Mouse (Mus musculus) forebrain, postnatal 0 days (tissue): Measurements from ENCODE around the gene Mapt. TPM values are rescaled to one million over a fixed set of nuclear protein-coding genes. Genes with fewer than 3 reads are reported as not detected.
"Not testable (repeated sequence)": the region's sequence is repeated elsewhere in the genome, so short reads cannot be mapped to it uniquely, and the experiment has no call there.

Source experiments
- ATAC-seq: fragments of 200-750 bp; cut with Nextera tagmentation; 2 replicates; pipeline ENCODE4 v1.8.0; 2017; ENCODE audit warnings: mild to moderate bottlenecking, moderate library complexity
- DNase-seq: peaks from one replicate; pipeline ENCODE4 v3.0.0-alpha.2; 2015
- H3K27ac ChIP-seq: fragments of 300-500 bp; sonication (generic); 2 replicates; pipeline ENCODE4 v1.5.1; 2014; ENCODE audit warnings: low read depth, mild to moderate bottlenecking, antibody characterized with exemption, low read length, moderate library complexity, mixed read lengths
- H3K27me3 ChIP-seq: fragments of 300-500 bp; sonication (generic); 2 replicates; pipeline ENCODE4 v1.6.1; 2014; ENCODE audit warnings: mild to moderate bottlenecking, low read length, mixed read lengths; ENCODE audit not compliant: insufficient read depth
- H3K36me3 ChIP-seq: fragments of 300-500 bp; sonication (generic); 2 replicates; pipeline ENCODE4 v1.6.1; 2014; ENCODE audit warnings: mild to moderate bottlenecking, moderate library complexity; ENCODE audit not compliant: insufficient read depth
- H3K4me1 ChIP-seq: fragments of 300-500 bp; sonication (generic); 2 replicates; pipeline ENCODE4 v1.6.1; 2014; ENCODE audit warnings: antibody characterized with exemption; ENCODE audit not compliant: insufficient read depth
- H3K4me2 ChIP-seq: fragments of 300-500 bp; sonication (generic); 2 replicates; pipeline ENCODE4 v1.6.1; 2014; ENCODE audit warnings: low read depth, mild to moderate bottlenecking, moderate library complexity
- H3K4me3 ChIP-seq: fragments of 300-500 bp; sonication (generic); 2 replicates; pipeline ENCODE4 v1.5.1; 2014; ENCODE audit warnings: low read depth, low read length, mixed read lengths
- H3K9ac ChIP-seq: fragments of 300-500 bp; sonication (generic); 2 replicates; pipeline ENCODE4 v1.6.1; 2014; ENCODE audit warnings: mild to moderate bottlenecking
- H3K9me3 ChIP-seq: fragments of 300-500 bp; sonication (generic); 2 replicates; pipeline ENCODE4 v1.6.1; 2016; ENCODE audit warnings: low read length
- CTCF ChIP-seq: sonication (generic); IDR thresholded peaks from 2 replicates; pipeline ENCODE4 v1.5.1; 2016; ENCODE audit warnings: antibody characterized with exemption, control low read depth, low read depth
- WGBS: fragments of 180-500 bp; shearing (Covaris S2); extraction: QIAGEN DNeasy Blood & Tissue Kit; methylation state at CpG from one replicate; pipeline ENCODE4 v1.1.7; 2014; 5-methylcytosine and 5-hydroxymethylcytosine counted together
- polyA plus RNA-seq: library from polyadenylated mRNA; unstranded; fragments of >200 nt; fragmentation: Nextera tagmentation; extraction: Ambion mirVana; gene quantifications from 2 replicates; pipeline ENCODE4 v1.2.1, GENCODE M21; 2015
- total RNA-seq: library from RNA; depleted of rRNA; stranded (reverse); fragments of >200 nt; gene quantifications from 2 replicates; pipeline ENCODE4 v1.2.3, GENCODE M21; 2014

The Mapt gene
- total and polyA plus RNA-seq, 2 experiments from 2014 or later: 641 to 1,388 TPM

DNA sequence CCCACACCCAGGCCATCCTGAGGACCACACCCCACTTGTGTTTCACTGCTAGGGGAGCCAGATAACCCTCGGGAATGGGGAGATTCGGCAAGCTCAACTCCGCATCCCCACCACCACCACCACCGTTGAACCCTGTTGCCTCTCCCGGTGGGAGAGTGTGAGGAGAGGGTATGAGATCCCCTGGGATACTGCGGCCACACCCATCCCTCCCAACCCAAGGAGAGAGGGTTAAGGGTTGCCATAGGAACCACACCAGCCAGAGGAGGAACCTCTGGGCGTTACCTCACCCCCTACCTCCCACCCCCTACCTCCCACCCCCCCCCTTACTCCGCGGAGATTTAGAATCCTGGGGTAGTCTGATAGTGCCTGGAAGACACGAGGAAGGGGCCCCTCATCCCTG, 1.9 kb downstream of the Mapt start:
- peak overlapping the region; percentile 97 for H3K27ac ChIP-seq
- no peak for TF ChIP-seq CTCF
- H3K9ac ChIP-seq: peak overlapping the region; percentile 98
- no peaks in the 10 kb centered on the region for H3K27me3 ChIP-seq
- H3K9me3 ChIP-seq: no peaks in the 10 kb centered on the region
- H3K4me1 ChIP-seq: peaks cover 27% of the 10 kb centered on the region
- ATAC-seq (no peak), DNase-seq (no peak)
- 1% methylated on average over 10 of the region's 10 CpGs for WGBS
- no peaks in the 10 kb centered on the region for H3K36me3 ChIP-seq
- H3K4me3 ChIP-seq: peak overlapping the region; percentile 73
- peak overlapping the region; percentile 84 for H3K4me2 ChIP-seq

DNA sequence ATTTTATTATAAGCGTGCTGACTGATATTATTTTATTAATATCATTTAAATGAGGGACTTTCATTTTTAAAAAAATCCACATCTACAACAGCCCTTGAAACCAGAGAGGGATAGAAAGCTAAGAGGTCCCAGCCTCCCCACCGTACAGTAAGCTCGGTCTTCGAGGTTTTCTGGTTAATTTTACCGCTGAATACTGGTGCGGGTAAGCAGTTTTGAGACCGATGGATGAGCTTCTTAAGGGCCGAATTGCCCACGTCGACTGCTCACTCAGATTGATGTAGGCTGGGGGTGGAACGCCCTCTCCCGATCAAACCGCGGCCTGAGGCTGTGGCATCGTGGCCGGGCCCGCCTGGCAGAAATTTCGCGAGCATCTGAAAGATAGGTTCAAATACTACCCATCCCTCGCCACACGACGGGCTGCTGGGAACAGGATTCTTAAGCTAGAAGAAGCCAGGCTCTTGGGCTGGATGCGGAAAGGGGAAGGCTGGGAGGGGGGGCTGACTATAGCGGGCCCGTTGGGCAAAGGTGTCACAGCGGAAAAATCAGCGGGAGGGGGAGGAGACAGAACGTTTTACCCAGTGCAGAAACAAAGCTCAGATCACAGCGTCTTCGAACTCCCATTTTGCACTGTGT, 2.5 kb downstream of the Mapt start:
- Histone ChIP-seq H3K27ac (peak overlapping the region; percentile 97), H3K9ac (peak overlapping the region; percentile 98), H3K4me2 (peak overlapping the region; percentile 84), H3K36me3 (no peaks in the 10 kb centered on the region), H3K4me1 (peaks cover 27% of the 10 kb centered on the region), H3K27me3 (no peaks in the 10 kb centered on the region), H3K9me3 (no peaks in the 10 kb centered on the region), H3K4me3 (peak overlapping the region; percentile 73)
- ATAC-seq (no peak), DNase-seq (peak; percentile 47)
- no peak for TF ChIP-seq CTCF
- WGBS: 3% methylated on average over 30 of the region's 30 CpGs

DNA sequence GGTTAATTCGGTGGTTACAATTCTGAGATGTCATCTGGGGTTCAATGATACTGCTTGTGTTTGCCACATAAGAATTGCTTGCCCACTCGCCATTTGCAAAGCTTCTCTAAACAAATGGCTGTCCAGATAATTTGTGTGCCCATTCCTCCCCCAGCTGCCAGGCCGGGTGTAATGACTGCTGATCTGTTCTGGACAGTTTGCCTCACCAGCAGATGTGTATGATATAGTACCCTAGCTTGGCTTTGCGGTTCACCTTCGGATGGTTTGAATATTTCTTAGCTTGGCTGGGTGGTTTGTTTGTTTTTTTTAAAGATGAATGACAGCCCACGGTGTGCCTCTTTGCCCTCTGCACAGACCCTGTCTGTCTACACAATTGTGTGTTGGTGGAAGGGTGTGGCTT, 3.5 kb downstream of the Mapt start:
- Histone ChIP-seq H3K9ac (peak overlapping the region; percentile 98), H3K27ac (no peak overlapping the region), H3K4me1 (peaks cover 27% of the 10 kb centered on the region), H3K9me3 (no peaks in the 10 kb centered on the region), H3K4me3 (peak overlapping the region; percentile 73), H3K27me3 (no peaks in the 10 kb centered on the region), H3K36me3 (no peaks in the 10 kb centered on the region), H3K4me2 (peak overlapping the region; percentile 84)
- no peak for TF ChIP-seq CTCF
- 34% methylated on average over 6 of the region's 6 CpGs for WGBS
- DNase-seq: no peak
- ATAC-seq: no peak

DNA sequence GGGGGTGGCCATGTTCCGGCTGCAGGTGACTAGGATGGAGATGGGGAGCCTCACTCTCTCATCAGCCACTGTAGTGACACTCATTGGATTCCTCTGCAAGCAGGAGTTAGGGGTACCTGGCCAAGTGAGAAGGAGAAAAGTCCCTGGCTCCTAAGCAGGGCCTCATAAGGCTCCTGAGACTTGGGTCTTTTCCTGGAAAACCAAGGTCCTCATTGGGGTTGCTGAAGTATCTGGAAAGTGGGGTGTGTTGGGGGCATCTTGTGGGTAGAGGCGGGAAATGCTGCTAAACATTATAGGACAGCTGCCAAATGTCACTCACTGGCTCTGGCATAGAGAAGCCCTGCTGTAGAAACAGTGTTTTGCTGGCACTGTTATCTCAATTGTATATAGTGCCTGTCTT, 4.7 kb downstream of the Mapt start:
- no peak for ATAC-seq
- H3K4me2 ChIP-seq: peak overlapping the region; percentile 84
- WGBS: 57% methylated on average over 2 of the region's 2 CpGs
- peak overlapping the region; percentile 73 for H3K4me3 ChIP-seq
- H3K36me3 ChIP-seq: no peaks in the 10 kb centered on the region
- no peak overlapping the region; the same call in 1 of the 2 replicates for H3K9ac ChIP-seq
- H3K27me3 ChIP-seq: no peaks in the 10 kb centered on the region
- no peak for TF ChIP-seq CTCF
- no peak overlapping the region for H3K27ac ChIP-seq
- no peak for DNase-seq
- H3K4me1 ChIP-seq: peaks cover 27% of the 10 kb centered on the region
- no peaks in the 10 kb centered on the region for H3K9me3 ChIP-seq

DNA sequence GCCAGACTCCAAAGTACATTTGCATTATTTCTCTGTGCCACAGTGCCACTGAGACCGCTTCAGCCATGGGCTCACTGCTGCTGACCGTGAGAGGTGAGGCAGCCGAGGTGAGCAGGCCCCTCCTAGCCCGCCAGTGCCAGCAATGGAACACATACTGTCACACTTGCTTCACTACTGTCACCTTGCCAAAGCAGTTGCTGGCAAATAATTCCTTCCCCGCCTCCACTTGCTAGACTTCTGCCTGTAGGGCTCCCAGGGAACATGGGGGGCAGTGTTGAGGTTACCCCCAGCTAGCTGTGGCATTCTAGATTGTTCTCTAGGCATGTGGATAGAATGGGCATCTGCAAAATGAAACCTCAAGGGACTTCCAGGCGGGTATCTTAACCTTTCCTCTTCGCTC, 6.0 kb downstream of the Mapt start:
- H3K27me3 ChIP-seq: no peaks in the 10 kb centered on the region
- DNase-seq (peak; percentile 60), ATAC-seq (peak; percentile 10; the same call in 1 of the 2 replicates)
- peak overlapping the region; percentile 84 for H3K4me2 ChIP-seq
- TF ChIP-seq CTCF: peak; percentile 48
- peaks cover 27% of the 10 kb centered on the region for H3K4me1 ChIP-seq
- H3K9me3 ChIP-seq: no peaks in the 10 kb centered on the region
- no peaks in the 10 kb centered on the region for H3K36me3 ChIP-seq
- no peak overlapping the region for H3K27ac ChIP-seq
- no peak overlapping the region for H3K4me3 ChIP-seq
- WGBS: 33% methylated on average over 7 of the region's 7 CpGs
- H3K9ac ChIP-seq: no peak overlapping the region

DNA sequence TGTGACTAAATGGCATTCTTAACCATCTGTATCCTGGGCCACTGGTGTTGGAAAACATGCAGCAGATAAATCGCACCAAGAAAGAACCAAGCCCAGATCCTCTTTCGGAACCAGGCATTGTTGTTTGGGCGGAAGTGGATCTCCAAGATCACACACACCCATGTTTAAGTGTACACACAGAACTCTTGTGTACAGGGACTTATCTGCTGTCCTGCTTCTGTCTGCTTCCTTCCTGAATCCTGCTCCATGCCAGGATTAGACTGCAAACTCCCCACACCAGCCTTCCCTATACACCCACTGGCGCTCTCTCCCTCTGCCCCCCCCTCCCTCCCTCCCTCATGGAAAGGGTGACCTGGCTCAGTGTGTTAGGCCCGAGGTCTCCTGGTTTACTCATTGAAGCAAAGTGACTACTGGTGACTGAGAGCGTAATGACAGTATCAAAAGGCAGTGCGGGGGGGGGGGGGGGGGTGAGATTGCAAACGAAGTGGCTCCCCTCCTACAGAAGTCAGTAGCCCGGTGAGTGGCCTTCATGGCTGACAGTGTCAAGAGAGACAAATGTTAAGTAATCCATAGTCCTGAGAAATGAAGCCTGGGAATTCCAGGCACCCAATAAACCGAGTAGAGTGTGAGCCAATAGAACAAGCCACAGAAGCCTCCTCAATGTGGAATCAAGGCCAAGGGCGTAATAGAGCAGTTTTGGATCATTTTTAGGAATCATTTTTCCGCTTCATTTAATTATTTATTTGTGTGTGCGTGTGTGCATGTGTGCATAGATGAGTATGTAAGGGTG, 7.0 kb downstream of the Mapt start:
- DNase-seq (no peak), ATAC-seq (no peak)
- no peak overlapping the region for H3K4me2 ChIP-seq
- H3K36me3 ChIP-seq: no peaks in the 10 kb centered on the region
- H3K27me3 ChIP-seq: no peaks in the 10 kb centered on the region
- WGBS: 57% methylated on average over 13 of the region's 13 CpGs
- H3K4me3 ChIP-seq: no peak overlapping the region
- H3K9me3 ChIP-seq: no peaks in the 10 kb centered on the region
- no peak for TF ChIP-seq CTCF
- H3K4me1 ChIP-seq: peaks cover 27% of the 10 kb centered on the region
- H3K9ac ChIP-seq: no peak overlapping the region
- H3K27ac ChIP-seq: no peak overlapping the region

DNA sequence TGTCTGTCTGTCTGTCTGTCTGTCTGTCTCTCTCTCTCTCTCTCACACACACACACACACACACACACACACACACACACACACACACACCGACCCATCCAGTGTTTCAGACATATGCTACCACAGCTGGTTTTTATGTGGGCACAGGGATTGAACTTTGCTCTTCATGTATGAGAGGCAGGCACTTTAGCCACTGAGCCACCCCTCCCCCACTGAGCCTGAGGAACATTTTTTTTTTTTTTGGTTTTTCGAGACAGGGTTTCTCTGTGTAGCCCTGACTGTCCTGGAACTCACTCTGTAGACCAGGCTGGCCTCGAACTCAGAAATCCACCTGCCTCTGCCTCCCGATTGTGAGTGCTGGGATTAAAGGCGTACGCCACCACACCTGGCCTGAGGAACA, 14.3 kb downstream of the Mapt start:
- not testable (repeated sequence) for H3K4me2 ChIP-seq, DNase-seq, H3K9me3 ChIP-seq, H3K4me1 ChIP-seq, H3K9ac ChIP-seq, H3K27ac ChIP-seq, H3K27me3 ChIP-seq, ATAC-seq, H3K36me3 ChIP-seq, H3K4me3 ChIP-seq
- WGBS: 77% methylated on average over 6 of the region's 6 CpGs
